Mouse (Mus musculus): ENCODE measurements around the gene Wdr43. TPM values are rescaled to one million over a fixed set of nuclear protein-coding genes. Genes with fewer than 3 reads are reported as not detected.

Gene Wdr43
- polyA plus RNA-seq, 1 experiment = 53.5 TPM

GRCm38 (mm10) chr17:71684103-71684608 lies 68.5 kb downstream of the Wdr43 start:
- no peak for TF ChIP-seq GATA1 (IDR thresholded peaks at IDR 0.05; ENCODE audit: low read length)

- no peak for TF ChIP-seq GATA1 (IDR thresholded peaks at IDR 0.05; ENCODE audit: low read length)
Observed at GRCm38 (mm10) chr17:71687436-71687835, 71.7 kb downstream of the Wdr43 start.

- no peak for TF ChIP-seq GATA1 (IDR thresholded peaks at IDR 0.05; ENCODE audit: low read length)
Observed at GRCm38 (mm10) chr17:71689903-71690302, 74.2 kb downstream of the Wdr43 start.

- no peak for TF ChIP-seq GATA1 (IDR thresholded peaks at IDR 0.05; ENCODE audit: low read length)
Observed at GRCm38 (mm10) chr17:71691361-71691875, 75.7 kb downstream of the Wdr43 start.

DNA sequence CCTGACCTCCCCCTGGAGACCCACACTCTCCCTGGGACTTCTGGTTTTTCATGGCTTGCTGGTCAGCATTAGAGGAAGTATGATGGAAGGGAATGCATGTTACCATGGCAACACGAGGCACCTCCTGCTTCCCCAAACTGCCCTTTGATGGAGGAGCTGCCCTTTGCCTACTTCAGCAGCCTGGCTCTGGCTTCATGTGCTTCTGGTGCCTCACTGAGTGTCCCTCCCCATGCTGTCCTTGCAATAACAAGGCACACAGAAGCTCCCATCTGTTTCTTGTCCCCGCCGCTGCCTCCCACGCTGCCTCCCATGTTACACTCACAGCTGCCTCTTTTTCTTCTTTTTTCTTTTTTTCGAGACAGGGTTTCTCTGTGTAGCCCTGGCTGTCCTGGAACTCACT lies 77.6 kb downstream of the Wdr43 start:
- TF ChIP-seq GATA1 (IDR thresholded peaks at IDR 0.05; ENCODE audit: low read length) = no peak

GRCm38 (mm10) chr17:71693780-71694179 lies 78.1 kb downstream of the Wdr43 start:
- no peak for TF ChIP-seq GATA1 (IDR thresholded peaks at IDR 0.05; ENCODE audit: low read length)

GRCm38 (mm10) chr17:71695151-71695550 lies 79.5 kb downstream of the Wdr43 start:
- TF ChIP-seq GATA1 (IDR thresholded peaks at IDR 0.05; ENCODE audit: low read length) = no peak

DNA sequence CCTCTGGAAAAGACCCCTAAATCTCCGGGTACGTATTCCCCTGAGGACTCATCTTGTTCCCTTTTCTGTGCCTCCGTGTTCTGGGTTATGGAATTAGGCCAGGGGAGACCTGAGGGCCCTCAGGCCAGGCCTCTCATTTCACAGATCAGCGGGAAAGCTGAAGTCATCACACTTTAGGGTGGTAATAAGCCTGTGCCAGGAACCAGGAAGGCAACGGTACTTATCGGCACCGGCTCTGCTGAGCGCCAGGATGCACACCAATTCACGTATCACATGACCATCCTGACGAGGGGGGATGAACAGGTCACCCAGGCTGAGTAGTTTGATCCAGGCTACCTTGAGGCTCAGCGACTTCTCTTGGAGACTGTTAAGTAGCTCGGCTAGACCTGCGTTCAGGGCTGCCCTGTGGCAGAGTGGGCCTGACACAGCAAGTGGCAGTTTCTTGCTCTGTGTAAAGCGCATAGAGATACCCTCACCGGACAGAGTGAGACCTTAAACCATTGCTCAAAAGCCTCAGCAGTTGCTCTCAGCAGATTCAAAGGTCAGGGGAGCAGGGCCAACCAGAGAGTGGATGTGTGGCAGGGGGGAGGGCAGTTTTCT lies 80.1 kb downstream of the Wdr43 start:
- no peak for TF ChIP-seq GATA1 (IDR thresholded peaks at IDR 0.05; ENCODE audit: low read length)

DNA sequence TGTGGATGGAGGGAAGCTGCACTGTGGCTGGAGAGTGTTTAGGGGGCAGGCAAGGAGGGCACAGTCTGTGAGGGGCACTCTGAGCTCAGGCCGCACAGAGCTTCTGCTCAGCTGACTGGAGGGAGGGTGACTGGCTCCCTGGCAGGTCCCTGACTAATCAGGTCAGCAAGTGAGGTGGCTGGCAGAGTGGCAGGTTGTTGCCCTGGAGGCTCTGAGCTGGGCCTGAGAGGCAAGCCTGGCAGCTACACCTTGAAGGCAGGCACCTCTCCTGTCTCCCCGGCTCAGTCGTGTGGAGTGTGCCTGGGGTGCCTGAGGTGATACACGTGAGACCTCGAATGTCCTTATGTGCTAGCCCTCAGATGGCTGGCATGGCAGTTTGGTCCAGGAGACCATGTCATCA lies 80.7 kb downstream of the Wdr43 start:
- TF ChIP-seq GATA1 (IDR thresholded peaks at IDR 0.05; ENCODE audit: low read length) = no peak

DNA sequence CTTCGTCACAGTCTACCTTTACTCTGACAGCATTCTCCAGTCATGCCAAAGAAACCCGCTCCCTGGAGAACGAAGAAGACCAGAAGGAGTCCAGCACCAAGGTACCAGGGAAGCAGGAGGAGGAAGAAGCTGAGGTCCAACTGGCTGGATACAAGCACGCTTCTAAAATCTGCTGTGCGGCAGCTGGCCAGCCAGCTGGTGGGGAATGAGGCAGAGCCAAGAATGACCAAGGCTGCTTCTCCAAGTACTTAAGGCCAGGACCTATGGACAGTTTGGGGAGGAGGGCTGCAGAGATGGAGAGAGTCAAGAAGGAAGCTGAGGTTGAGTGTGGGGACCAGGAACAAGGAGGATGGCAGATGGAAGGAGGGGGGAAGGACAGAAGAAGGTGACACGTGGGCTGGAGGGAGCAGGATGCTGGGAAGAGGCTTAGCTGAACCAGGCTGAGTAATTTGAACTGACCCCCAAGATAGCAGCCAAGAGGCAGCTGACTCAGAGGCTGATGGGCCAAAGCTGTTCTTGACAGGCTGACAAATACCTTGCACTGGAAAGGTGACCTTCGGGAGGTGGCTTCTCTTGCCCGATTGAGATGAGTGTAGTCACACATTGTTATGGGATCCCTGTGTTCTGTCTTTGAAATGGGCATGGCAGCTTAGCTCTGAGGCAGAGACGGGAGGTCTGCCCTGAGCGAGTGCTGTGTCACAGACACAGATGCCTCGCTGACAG lies 82.4 kb downstream of the Wdr43 start:
- no peak for TF ChIP-seq GATA1 (IDR thresholded peaks at IDR 0.05; ENCODE audit: low read length)

GRCm38 (mm10) chr17:71698619-71698956 lies 82.9 kb downstream of the Wdr43 start:
- no peak for TF ChIP-seq GATA1 (IDR thresholded peaks at IDR 0.05; ENCODE audit: low read length)

DNA sequence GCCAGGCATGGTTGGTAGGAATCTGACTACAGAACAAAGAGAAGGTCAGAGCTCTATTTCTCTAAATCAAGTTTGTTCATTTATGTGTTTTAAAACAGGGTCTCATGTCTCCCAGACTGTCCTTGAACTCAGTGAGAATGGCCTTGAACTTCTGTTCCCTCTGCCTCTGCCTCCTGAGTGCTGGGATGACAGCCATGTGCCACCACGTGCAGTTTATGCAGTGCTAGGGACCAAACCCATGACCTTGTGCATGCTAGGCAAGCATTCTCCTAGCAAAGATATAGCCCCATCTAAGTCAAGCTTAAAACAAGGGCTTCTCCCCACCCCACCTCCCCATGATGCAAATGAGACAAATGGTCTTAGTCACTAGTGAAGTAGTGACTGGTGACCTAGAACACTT lies 89.4 kb downstream of the Wdr43 start:
- TF ChIP-seq GATA1 (IDR thresholded peaks at IDR 0.05; ENCODE audit: low read length) = no peak

DNA sequence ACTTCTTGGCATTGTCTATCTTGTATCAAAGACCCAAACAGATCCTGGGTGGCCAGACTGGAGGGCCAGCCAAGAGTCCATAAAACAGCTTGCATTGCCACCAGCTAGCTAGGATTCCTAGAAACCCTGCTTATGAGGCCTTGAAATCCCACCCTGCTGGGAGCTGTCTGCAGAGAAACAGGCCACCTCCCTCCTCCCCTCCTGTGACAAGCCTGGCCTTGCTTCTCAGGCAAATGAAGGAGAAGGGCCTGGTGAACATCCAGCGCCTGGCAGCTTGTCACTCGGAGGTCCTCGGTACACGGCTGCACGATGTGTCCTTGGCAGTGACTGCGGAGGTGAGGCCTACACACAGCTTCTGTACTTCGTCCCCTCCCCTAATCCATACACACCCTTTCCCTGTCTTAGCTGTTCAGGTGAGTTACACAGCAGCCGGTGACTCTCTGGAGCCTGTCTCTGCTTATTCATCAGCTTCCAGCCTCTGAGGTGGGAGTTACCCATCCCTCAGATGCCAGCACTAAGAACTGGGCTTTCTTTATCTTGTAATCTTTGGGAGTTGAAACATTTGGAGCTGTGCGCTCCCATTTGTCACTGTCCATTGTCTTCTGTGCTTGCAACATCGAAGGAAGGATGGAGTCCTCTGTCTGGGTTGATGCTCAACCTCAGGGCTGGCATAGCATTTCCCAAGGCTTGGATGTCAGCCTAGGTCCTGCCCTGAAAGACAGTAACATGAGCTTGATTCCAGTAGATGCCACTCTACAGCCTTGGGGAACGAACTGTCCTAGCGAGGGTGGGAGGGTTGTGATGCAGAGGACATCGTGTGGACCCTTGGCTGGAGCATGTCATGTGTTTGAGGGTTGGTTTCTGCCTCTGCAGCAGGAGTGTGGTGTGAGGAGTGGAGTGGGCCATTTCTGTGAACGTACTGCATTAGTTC lies 90.1 kb downstream of the Wdr43 start:
- TF ChIP-seq GATA1 (IDR thresholded peaks at IDR 0.05; ENCODE audit: low read length) = no peak

DNA sequence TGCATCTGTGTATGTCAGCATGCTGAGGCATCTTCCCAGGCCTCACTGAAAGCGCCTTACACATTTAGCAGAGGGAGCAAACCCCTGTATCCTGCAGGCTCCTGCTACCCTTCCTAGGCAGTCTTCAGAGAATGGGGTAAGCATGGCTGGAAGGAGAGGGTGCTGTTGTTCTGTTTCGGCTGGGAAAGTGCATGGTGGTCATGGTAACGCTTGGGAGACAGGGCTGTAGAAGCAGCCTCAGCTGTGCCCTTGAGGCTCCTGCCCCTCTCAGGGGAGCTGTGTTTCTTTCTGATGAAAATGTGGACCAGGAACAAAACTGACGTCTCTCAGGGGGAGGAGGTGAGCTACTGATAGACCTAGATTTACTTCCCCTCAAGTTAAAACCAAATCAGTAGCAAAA lies 92.0 kb downstream of the Wdr43 start:
- no peak for TF ChIP-seq GATA1 (IDR thresholded peaks at IDR 0.05; ENCODE audit: low read length)

Other genes starting within 250 kb of the Wdr43 start
- gene Gm4707, start 156.0 kb upstream of the Wdr43 start, polyA plus RNA-seq (2012) = 0.05 TPM in 1 of 2 replicates, not detected in the other
- 14.8 and 17.8 TPM in 2 replicates for gene Smchd1, start 140.6 kb upstream of the Wdr43 start, polyA plus RNA-seq (2012)
- gene Ndc80, start 89.0 kb upstream of the Wdr43 start, polyA plus RNA-seq (2012) = 1.6 and 9.4 TPM in 2 replicates
- not detected in 2 replicates for gene Spdya, start 63.8 kb upstream of the Wdr43 start, polyA plus RNA-seq (2012)
- gene Togaram2, start 57.4 kb downstream of the Wdr43 start, polyA plus RNA-seq (2012) = not detected in 2 replicates
- not detected in 2 replicates for gene Pcare, start 137.0 kb downstream of the Wdr43 start, polyA plus RNA-seq (2012)
- gene Clip4, start 152.6 kb downstream of the Wdr43 start, polyA plus RNA-seq (2012) = not detected in 2 replicates

Measured in G1E-ER4 (cell line).